Mouse (Mus musculus) limb, embryonic 14.5 days (tissue): ENCODE data around the gene Mul1. TPM values are rescaled to one million over a fixed set of nuclear protein-coding genes. Genes with fewer than 3 reads are reported as not detected.
A peak's percentile ranks its signal among the peaks of the same experiment; 100 is the strongest.

Source experiments
- ATAC-seq: fragments of 200-750 bp; cut with Nextera tagmentation; 2 replicates; pipeline ENCODE4 v1.8.0; 2017; ENCODE audit warnings: low read depth, moderate number of reproducible peaks, moderate TSS enrichment; ENCODE audit not compliant: low FRiP score
- DNase-seq: peaks from one replicate; pipeline ENCODE4 v3.0.0-alpha.2; 2015; ENCODE audit warnings: low spot score
- H3K27ac ChIP-seq: fragments of 300-500 bp; sonication (generic); replicated peaks from 2 replicates; pipeline ENCODE4 v1.5.1; 2014; ENCODE audit warnings: low read depth, mild to moderate bottlenecking, low read length, moderate library complexity, mixed read lengths
- H3K27me3 ChIP-seq: fragments of 300-500 bp; sonication (generic); 2 replicates; pipeline ENCODE4 v1.6.1; 2014; ENCODE audit warnings: low read length, mixed read lengths; ENCODE audit not compliant: control insufficient read depth, insufficient read depth
- H3K36me3 ChIP-seq: fragments of 300-500 bp; sonication (generic); 2 replicates; pipeline ENCODE4 v1.6.1; 2014; ENCODE audit warnings: mild to moderate bottlenecking, low read length, moderate library complexity, mixed read lengths; ENCODE audit not compliant: control insufficient read depth, insufficient read depth
- H3K4me1 ChIP-seq: fragments of 300-500 bp; sonication (generic); 2 replicates; pipeline ENCODE4 v1.6.1; 2014; ENCODE audit warnings: antibody characterized with exemption, low read length, mixed read lengths; ENCODE audit not compliant: control insufficient read depth, insufficient read depth
- H3K4me2 ChIP-seq: fragments of 300-500 bp; sonication (generic); replicated peaks from 2 replicates; pipeline ENCODE4 v1.6.1; 2014; ENCODE audit warnings: low read depth, mild to moderate bottlenecking, low read length, moderate library complexity; ENCODE audit not compliant: severe bottlenecking
- H3K4me3 ChIP-seq: fragments of 300-500 bp; sonication (generic); replicated peaks from 2 replicates; pipeline ENCODE4 v1.5.1; 2014; ENCODE audit warnings: low read length
- H3K9ac ChIP-seq: fragments of 300-500 bp; sonication (generic); 2 replicates; pipeline ENCODE4 v1.6.1; 2014; ENCODE audit warnings: mild to moderate bottlenecking, low read depth, low read length, moderate library complexity; ENCODE audit not compliant: severe bottlenecking
- H3K9me3 ChIP-seq: fragments of 300-500 bp; sonication (generic); 2 replicates; pipeline ENCODE4 v1.6.1; 2016; ENCODE audit warnings: low read length; ENCODE audit not compliant: control insufficient read depth
- POLR2A ChIP-seq: fragments of 200-500 bp; IDR thresholded peaks from 2 replicates; pipeline ENCODE4 v1.8.0; 2012; ENCODE audit warnings: inconsistent platforms, mild to moderate bottlenecking, moderate library complexity, borderline replicate concordance; ENCODE audit not compliant: insufficient read depth, insufficient read length; ENCODE audit errors: extremely low read depth
- WGBS: fragments of 180-500 bp; shearing (Covaris S2); extraction: QIAGEN DNeasy Blood & Tissue Kit; methylation state at CpG from one replicate; pipeline ENCODE4 v1.1.7; 2014; 5-methylcytosine and 5-hydroxymethylcytosine counted together
- polyA plus RNA-seq, 2 experiments: library from polyadenylated mRNA; depleted of rRNA in 1 of 2; stranded (reverse) in 1 of 2; unstranded in 1 of 2; fragments of >200 nt; fragmentation: Nextera tagmentation in 1 of 2; extraction: Ambion mirVana in 1 of 2; gene quantifications; 2 replicates each; pipeline versions ENCODE4 v1.2.1 to v1.2.3; 2012 to 2014

Mul1 gene
- polyA plus RNA-seq (2012; rRNA removed) (13.8 and 14.2 TPM in 2 replicates), polyA plus RNA-seq (2014; fragmentation: Nextera tagmentation; extraction: Ambion mirVana) (17.1 and 18.4 TPM in 2 replicates)

GRCm38 (mm10) chr4:138434347-138435316 is at the start of gene Mul1:
Mul1 (plus strand) TSS chr4:138434671.
- 1% methylated on average over 60 of the region's 64 CpGs for WGBS
- Histone ChIP-seq H3K36me3 (peaks cover 33% of the 10 kb centered on the region), H3K4me3 (peak within 1 kb of the TSS; percentile 88), H3K27me3 (no peaks in the 10 kb centered on the region), H3K27ac (0 out of 2 replicates have a peak within 1 kb of the TSS, but pooled peaks have one; percentile 2), H3K9ac (peak within 1 kb of the TSS; percentile 81), H3K4me2 (peak within 1 kb of the TSS; percentile 90), H3K4me1 (peaks cover 6% of the 10 kb centered on the region; the same call in 1 of the 2 replicates), H3K9me3 (no peaks in the 10 kb centered on the region)
- peak; percentile 79; the same call in 1 of the 2 replicates for TF ChIP-seq POLR2A
- DNase-seq, result peak; percentile 93
- peak; percentile 90 for ATAC-seq

- Histone ChIP-seq H3K9ac (no peak overlapping the region), H3K4me2 (no peak overlapping the region), H3K9me3 (no peaks in the 10 kb centered on the region), H3K27ac (no peak overlapping the region), H3K36me3 (no peaks in the 10 kb centered on the region), H3K27me3 (peaks cover 66% of the 10 kb centered on the region), H3K4me1 (peaks cover 6% of the 10 kb centered on the region; the same call in 1 of the 2 replicates), H3K4me3 (no peak overlapping the region)
- WGBS, result 58% methylated on average over 7 of the region's 7 CpGs
- no peak for DNase-seq
- ATAC-seq, result no peak
- no peak for TF ChIP-seq POLR2A
These were observed 40.8 kb upstream of the Mul1 start for GRCm38 (mm10) chr4:138393703-138394102.

- H3K4me2 ChIP-seq, result peak overlapping the region; percentile 52
- under 1% methylated on average over 66 of the region's 103 CpGs for WGBS
- no peak overlapping the region for H3K9ac ChIP-seq
- no peaks in the 10 kb centered on the region for H3K9me3 ChIP-seq
- H3K4me3 ChIP-seq, result peak overlapping the region; percentile 35
- no peak for TF ChIP-seq POLR2A
- DNase-seq (no peak), ATAC-seq (no peak)
- H3K4me1 ChIP-seq, result peaks cover 6% of the 10 kb centered on the region; the same call in 1 of the 2 replicates
- no peaks in the 10 kb centered on the region for H3K36me3 ChIP-seq
- H3K27me3 ChIP-seq, result peaks cover 74% of the 10 kb centered on the region
- H3K27ac ChIP-seq, result no peak overlapping the region
These were observed 39.1 kb upstream of the Mul1 start for GRCm38 (mm10) chr4:138395087-138395970.

- Histone ChIP-seq H3K27me3 (peaks cover 74% of the 10 kb centered on the region), H3K36me3 (no peaks in the 10 kb centered on the region), H3K4me2 (peak within 1 kb of the TSS; percentile 52), H3K27ac (no peak within 1 kb of the TSS), H3K4me3 (peak within 1 kb of the TSS; percentile 35), H3K9me3 (no peaks in the 10 kb centered on the region), H3K9ac (no peak within 1 kb of the TSS), H3K4me1 (peaks cover 6% of the 10 kb centered on the region; the same call in 1 of the 2 replicates)
- ATAC-seq, result no peak
- under 1% methylated on average over 41 of the region's 46 CpGs for WGBS
- peak; percentile 41 for DNase-seq
- TF ChIP-seq POLR2A, result no peak
These were observed 38.4 kb upstream of the Mul1 start, which contains the start of gene Fam43b for GRCm38 (mm10) chr4:138395971-138396645. Fam43b (minus strand) TSS chr4:138396528.
